Mouse (Mus musculus) mammary gland, adult 2 months (tissue): Measurements from ENCODE around the gene Trp53bp1. TPM values are rescaled to one million over a fixed set of nuclear protein-coding genes. Genes with fewer than 3 reads are reported as not detected.

ENCODE experiments used
- polyA plus RNA-seq: library from polyadenylated mRNA; depleted of rRNA; stranded (reverse); fragments of >200 nt; gene quantifications from 2 replicates; pipeline ENCODE4 v1.2.3, GENCODE M21; 2012; ENCODE audit warnings: low replicate concordance; rRNA removed

Gene Trp53bp1
- polyA plus RNA-seq: 21.3 and 28.9 TPM in 2 replicates

GRCm38 (mm10) chr2:121271236-121271927, at the start of gene Trp53bp1:
Gene Trp53bp1, minus strand, starts transcription at chr2:121271407.

DNA sequence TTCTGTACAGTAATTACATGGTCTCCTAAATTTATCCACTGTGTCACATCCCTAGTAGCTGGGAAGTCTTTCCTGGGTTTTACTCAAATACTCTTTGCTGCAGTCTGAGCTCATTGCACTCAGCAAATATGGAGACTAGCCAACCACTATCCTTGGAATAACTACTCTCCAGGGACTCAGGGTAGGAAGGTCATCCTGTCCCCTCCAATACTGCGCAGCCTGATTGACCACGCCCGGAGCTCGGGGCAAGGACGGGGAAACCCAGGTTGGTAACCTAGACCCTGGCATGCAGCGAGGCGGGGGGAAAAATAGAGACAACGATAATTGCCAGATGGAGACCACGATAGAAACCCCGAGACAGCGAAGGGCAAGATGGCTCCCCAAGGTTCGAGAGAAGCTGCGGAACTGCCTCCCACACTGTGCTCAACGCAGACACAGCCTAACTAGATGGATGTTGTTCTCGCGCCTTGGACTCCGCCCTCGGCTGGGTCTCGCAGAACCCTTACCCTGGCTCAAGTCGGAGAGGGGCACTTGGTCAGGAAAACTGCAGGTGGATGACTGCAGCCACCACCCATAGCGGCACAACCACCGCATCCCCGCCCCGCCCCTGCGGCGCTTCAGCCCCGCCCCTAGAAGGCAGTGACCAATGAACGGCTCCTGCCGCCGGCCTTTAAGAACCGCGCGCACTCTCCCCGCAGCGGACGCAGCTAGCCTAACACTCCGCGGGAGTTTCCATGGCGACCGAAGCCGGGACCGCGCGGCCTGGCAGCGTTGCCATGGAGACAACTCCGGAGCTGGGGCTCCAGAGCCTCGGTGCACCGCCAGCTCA, 17.9 kb upstream of the Trp53bp1 start, which contains the start of gene Map1a:
TSS of gene Map1a (plus strand) at position 700 of the 829 bp plus-strand sequence.

DNA sequence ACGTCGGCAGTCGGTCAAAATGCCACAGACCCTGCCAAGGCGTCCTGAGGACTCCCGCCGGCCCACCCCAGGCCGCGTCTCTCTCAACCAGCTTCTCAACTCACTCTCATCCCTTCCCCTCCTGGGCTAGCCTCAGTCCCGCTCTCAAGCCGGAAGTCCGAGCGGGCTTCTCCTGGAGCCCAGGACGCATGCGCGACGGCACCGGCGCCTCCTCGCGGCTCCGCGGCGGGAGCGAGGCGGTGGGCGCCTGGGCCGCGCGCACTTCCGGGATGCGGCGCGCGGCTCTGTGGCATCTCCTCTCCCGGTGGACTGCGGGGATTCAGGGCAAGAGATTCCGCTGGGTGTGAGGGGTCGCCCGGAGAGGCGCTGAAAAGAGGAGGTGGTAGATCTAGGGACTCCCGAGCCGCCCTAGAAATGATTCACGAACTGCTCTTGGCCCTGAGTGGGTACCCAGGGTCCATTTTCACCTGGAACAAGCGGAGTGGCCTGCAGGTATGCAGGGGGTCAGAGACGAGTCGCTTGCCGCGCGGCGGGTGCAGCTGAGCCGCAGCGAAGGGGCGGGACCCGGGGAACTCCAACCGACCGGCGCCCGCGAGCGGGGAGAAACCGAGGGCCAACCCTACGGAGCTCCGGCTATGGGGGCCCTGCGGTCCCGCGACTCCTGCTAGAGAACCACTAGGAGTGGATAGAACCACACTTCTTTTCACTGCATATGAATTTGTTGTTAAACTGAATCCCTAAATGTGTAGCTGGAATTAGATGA, 100.0 kb downstream of the Trp53bp1 start, which contains the start of gene Zscan29:
TSS of gene Zscan29 (minus strand) at position 146 of the 763 bp plus-strand sequence.

DNA sequence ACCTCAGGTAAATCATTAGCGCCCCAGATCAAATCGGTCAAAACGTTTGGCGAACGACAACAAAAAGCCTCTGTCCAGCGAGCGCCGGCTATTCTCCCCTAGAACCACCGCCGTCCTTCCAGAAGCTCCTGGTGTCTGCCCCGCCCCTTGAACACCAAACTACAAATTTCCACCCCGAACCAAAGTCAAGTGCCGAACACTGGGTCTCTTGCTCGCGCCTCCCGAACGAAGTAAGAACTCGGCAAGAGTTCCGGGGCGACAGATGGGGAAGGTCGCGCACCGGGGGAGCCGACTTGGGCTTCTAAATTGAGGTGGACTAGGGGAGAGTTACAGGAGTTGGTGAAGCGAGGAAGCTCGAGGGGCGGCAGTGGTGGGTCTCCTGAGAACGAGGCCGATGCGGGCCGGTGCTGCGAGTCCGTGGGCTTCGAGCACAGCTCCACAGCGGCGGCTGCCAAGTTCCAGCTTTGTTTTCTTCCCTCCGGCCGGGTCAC, 100.7 kb downstream of the Trp53bp1 start, which contains the start of gene Tubgcp4:
TSS of gene Tubgcp4 (plus strand) at position 174 of the 491 bp plus-strand sequence.

Other genes with a start within 250 kb of the Trp53bp1 start
- not detected in 2 replicates for gene Epb42, start 234.3 kb downstream of the Trp53bp1 start, polyA plus RNA-seq
- 1.0 TPM in 1 of 2 replicates, not detected in the other for gene Tgm5, start 185.6 kb downstream of the Trp53bp1 start, polyA plus RNA-seq
- gene Tgm7, start 161.6 kb downstream of the Trp53bp1 start, polyA plus RNA-seq: 0.23 TPM in 1 of 2 replicates, not detected in the other
- gene Adal, start 131.0 kb downstream of the Trp53bp1 start, polyA plus RNA-seq: 3.2 and 6.8 TPM in 2 replicates
- 8.7 and 13.8 TPM in 2 replicates for gene Lcmt2, start 130.8 kb downstream of the Trp53bp1 start, polyA plus RNA-seq
- gene Tubgcp4, start 100.8 kb downstream of the Trp53bp1 start, polyA plus RNA-seq: 38.3 and 50.0 TPM in 2 replicates
- gene Zscan29, start 100.3 kb downstream of the Trp53bp1 start, polyA plus RNA-seq: 2.9 and 3.3 TPM in 2 replicates
- gene Map1a, start 18.2 kb upstream of the Trp53bp1 start, polyA plus RNA-seq: 3.4 and 5.7 TPM in 2 replicates
- gene Ppip5k1, start 84.0 kb upstream of the Trp53bp1 start, polyA plus RNA-seq: 60.3 and 74.7 TPM in 2 replicates
- gene Ckmt1, start 86.3 kb upstream of the Trp53bp1 start, polyA plus RNA-seq: 11.3 and 12.9 TPM in 2 replicates
- 0.13 and 0.17 TPM in 2 replicates for gene Strc, start 115.8 kb upstream of the Trp53bp1 start, polyA plus RNA-seq
- 268 and 1,023 TPM in 2 replicates for gene Pdia3, start 142.4 kb upstream of the Trp53bp1 start, polyA plus RNA-seq
- gene Catsper2, start 142.4 kb upstream of the Trp53bp1 start, polyA plus RNA-seq: 1.0 and 4.7 TPM in 2 replicates
- 4.2 and 4.7 TPM in 2 replicates for gene Ell3, start 172.9 kb upstream of the Trp53bp1 start, polyA plus RNA-seq
- 286 and 288 TPM in 2 replicates for gene Serf2, start 177.8 kb upstream of the Trp53bp1 start, polyA plus RNA-seq
- gene Hypk, start 181.9 kb upstream of the Trp53bp1 start, polyA plus RNA-seq: 4.0 and 4.7 TPM in 2 replicates
- 0.60 and 0.72 TPM in 2 replicates for gene Serinc4, start 185.4 kb upstream of the Trp53bp1 start, polyA plus RNA-seq
- gene Mfap1b, start 202.7 kb upstream of the Trp53bp1 start, polyA plus RNA-seq: 2.2 and 2.9 TPM in 2 replicates
- 1.6 and 4.6 TPM in 2 replicates for gene Mfap1a, start 235.3 kb upstream of the Trp53bp1 start, polyA plus RNA-seq
- gene Wdr76, start 235.3 kb upstream of the Trp53bp1 start, polyA plus RNA-seq: 2.2 and 4.3 TPM in 2 replicates